In genomic region chr4:105912296-105912695, GRCm38 (mm10) we compare ENCODE assay signal across 19 mouse cellular contexts.
DNase-seq lines count a peak whose midpoint lies in the region; ATAC-seq lines count a peak whose summit lies in the region.
"Had no signal": no experiment of that assay in that cellular context is flagged by ENCODE, and none has a peak within 500 bp of the region (broad histone marks: within the 10 kb centered on the region; RNA-seq: fewer than 3 reads in every experiment).

No protein-coding gene starts in this region.

- H3K4me1 ChIP-seq in lung, embryonic 16.5 days (replicated peaks; ENCODE audit: control insufficient read depth, insufficient read depth, low read length): peaks cover 9% of the 10 kb centered on the region
- H3K4me1 ChIP-seq: liver, embryonic 13.5 days; midbrain, embryonic 13.5 days had no signal

- H3K9ac ChIP-seq in lung, embryonic 16.5 days (ENCODE audit: low read length): no peak overlapping the region
- H3K9ac ChIP-seq: embryonic facial prominence, embryonic 12.5 days; hindbrain, embryonic 14.5 days; liver, embryonic 13.5 days; midbrain, embryonic 13.5 days had no signal

- H3K4me2 ChIP-seq in lung, embryonic 16.5 days (ENCODE audit: low read depth, low read length): no peak overlapping the region
- H3K4me2 ChIP-seq: embryonic facial prominence, embryonic 12.5 days; hindbrain, embryonic 14.5 days; liver, embryonic 13.5 days; midbrain, embryonic 13.5 days had no signal

- intact Hi-C loops in heart, postnatal 25 days (cut with DNase I): loop anchor here (10.0 kb wide), 1 partner anchor 597 kb away; no protein-coding TSS in a partner anchor

- H3K4me3 ChIP-seq in lung, embryonic 16.5 days (ENCODE audit: low read length): no peak overlapping the region
- H3K4me3 ChIP-seq: embryonic facial prominence, embryonic 12.5 days; layer of hippocampus, adult 2 months; liver, embryonic 13.5 days; midbrain, embryonic 13.5 days had no signal

- peak; percentile 92 for DNase-seq in heart, adult 11 months
- no peak for DNase-seq in heart, postnatal 25 days (ENCODE audit: low spot score)
- peak; percentile 20 for DNase-seq in NIH3T3 (ENCODE audit: low read depth)
- DNase-seq in gastrocnemius, postnatal 10 days: peak; percentile 29
- DNase-seq in c-Kit-positive CD71-positive TER-119-positive erythroid progenitor cells, embryonic 14.5 days (ENCODE audit: low spot score): no peak
- no peak for DNase-seq in thymus, postnatal 4 days
- DNase-seq: adrenal gland, adult 2 months; cerebellum, adult 11 months; liver, embryonic 13.5 days; right cerebral cortex, adult 18-20 months; thymus, adult 2 months had no signal

- WGBS in lung, embryonic 16.5 days: 60% methylated on average over 4 of the region's 4 CpGs

- ATAC-seq in lung, embryonic 16.5 days (ENCODE audit: low read depth): peak; percentile 54
- no peak for ATAC-seq in erythroid progenitor cell, adult 5-6 weeks (replicated peaks; ENCODE audit: low FRiP score, poor library complexity, severe bottlenecking)
- ATAC-seq: intestine, embryonic 16.5 days; midbrain, embryonic 13.5 days had no signal

- no peaks in the 10 kb centered on the region for H3K27me3 ChIP-seq in lung, embryonic 16.5 days (ENCODE audit: control insufficient read depth, insufficient read depth, low read depth, low read length)
- H3K27me3 ChIP-seq: embryonic facial prominence, embryonic 12.5 days; liver, embryonic 13.5 days; midbrain, embryonic 13.5 days had no signal

- peak overlapping the region; percentile 30 for H3K27ac ChIP-seq in lung, embryonic 16.5 days (ENCODE audit: low read length)
- H3K27ac ChIP-seq: embryonic facial prominence, embryonic 12.5 days; hindbrain, embryonic 14.5 days; kidney, postnatal 0 days; layer of hippocampus, adult 2 months; liver, embryonic 13.5 days; midbrain, embryonic 13.5 days had no signal

- no peaks in the 10 kb centered on the region for H3K9me3 ChIP-seq in lung, embryonic 16.5 days (ENCODE audit: control insufficient read depth, low read length)
- H3K9me3 ChIP-seq: embryonic facial prominence, embryonic 12.5 days; liver, embryonic 13.5 days; midbrain, embryonic 13.5 days had no signal

- H3K36me3 ChIP-seq in lung, embryonic 16.5 days (ENCODE audit: control insufficient read depth, insufficient read depth, low read length): no peaks in the 10 kb centered on the region
- H3K36me3 ChIP-seq: embryonic facial prominence, embryonic 12.5 days; liver, embryonic 13.5 days; midbrain, embryonic 13.5 days had no signal

Comparison
In these comparisons a context has a peak if more than half of its experiments do, and no peak if none do; other contexts are left out.
1. DNase-seq: peak in heart, adult 11 months (single experiment), NIH3T3 (single experiment) and gastrocnemius, postnatal 10 days (single experiment); none in heart, postnatal 25 days (single experiment), c-Kit-positive CD71-positive TER-119-positive erythroid progenitor cells, embryonic 14.5 days (single experiment) and thymus, postnatal 4 days (single experiment).